Mouse (Mus musculus): ENCODE data around the gene Maco1. TPM values are rescaled to one million over a fixed set of nuclear protein-coding genes. Genes with fewer than 3 reads are reported as not detected.

Gene Maco1
- 10 to 100 TPM; 13.6 to 14.5 TPM for total RNA-seq (2021)
- long read RNA-seq, experiment 1, transcript Maco1-201 (11 exons, 3,826 nt) = major isoform, 6 of 13 reads
- long read RNA-seq, experiment 1, partial matches to known transcripts = 2 of 13 reads
- long read RNA-seq, experiment 1, other reads (novel, unspliced or antisense) = 5 of 13 reads
- long read RNA-seq, experiment 2, transcript Maco1-201 (11 exons, 3,826 nt) = major isoform, 10 of 18 reads
- long read RNA-seq, experiment 2, partial matches to known transcripts = 1 of 18 reads
- long read RNA-seq, experiment 2, other reads (novel, unspliced or antisense) = 7 of 18 reads

DNA sequence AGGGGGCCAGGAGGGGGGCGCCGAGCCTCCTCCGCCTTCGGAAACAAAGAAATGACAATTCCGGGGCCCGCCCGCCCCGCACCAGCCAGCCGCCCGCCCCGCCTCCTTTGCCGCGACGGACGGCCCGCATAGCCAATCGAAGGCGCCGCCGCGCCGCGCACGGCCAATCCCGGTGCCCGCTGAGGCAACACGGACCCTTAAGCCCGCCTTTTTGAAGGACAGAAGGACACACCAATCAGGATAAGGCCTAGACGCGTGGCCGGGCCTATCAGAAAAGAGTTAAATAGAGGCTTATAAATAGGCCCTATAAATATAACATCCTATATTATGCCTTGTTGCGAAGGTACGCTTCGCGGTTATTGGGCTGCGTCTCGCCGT, at the start of gene Maco1:
Maco1 (minus strand) TSS at position 87 of the 378 bp plus-strand sequence.
- intact Hi-C loops (cut with DNase I; ENCODE audit: low total_unique reads) = no loop called here

DNA sequence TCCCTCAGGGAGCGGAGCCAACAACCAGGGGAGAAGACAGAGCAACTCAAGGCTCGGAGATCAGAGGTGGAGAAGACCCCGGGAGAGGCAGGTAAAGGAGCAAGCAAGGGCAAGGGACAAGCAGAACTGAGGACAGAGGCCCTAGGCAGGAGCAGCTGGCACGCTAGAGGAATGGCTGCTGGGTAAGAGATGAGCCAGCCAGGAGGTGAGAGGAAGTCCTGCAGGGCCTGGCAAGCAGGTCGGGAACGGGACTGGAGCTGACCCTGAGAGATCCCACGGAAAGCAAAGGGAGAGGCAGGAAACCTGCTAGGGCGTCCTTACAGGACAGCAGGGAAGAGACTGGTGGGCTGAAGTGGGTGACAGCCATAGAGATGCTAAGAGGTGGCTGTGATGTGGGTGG, 48.0 kb upstream of the Maco1 start:
- intact Hi-C loops (cut with DNase I; ENCODE audit: low total_unique reads) = no loop called here
- DNase-seq = no peak

More for the DNA sequence above, at the start of gene Maco1:
- peak; percentile 97 for DNase-seq

DNA sequence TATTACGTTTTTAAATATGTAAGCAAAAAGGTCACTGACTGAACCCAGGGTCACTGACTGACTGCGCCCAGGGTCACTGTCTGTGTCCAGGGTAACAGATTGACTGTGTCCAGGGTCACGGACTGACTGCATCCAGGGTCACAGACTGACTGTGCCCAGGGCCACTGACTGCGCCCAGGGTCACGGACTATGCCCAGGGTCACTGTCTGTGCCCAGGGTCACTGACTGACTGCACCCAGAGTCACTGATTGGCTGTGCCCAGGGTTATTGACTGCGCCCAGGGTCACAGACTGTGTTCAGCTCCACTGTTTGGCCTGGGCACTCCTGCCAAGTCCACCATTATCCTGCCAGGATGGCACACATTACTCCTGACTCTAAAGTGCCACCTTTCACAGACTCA, 44.1 kb upstream of the Maco1 start:
- DNase-seq = no peak
- intact Hi-C loops (cut with DNase I; ENCODE audit: low total_unique reads) = no loop called here

DNA sequence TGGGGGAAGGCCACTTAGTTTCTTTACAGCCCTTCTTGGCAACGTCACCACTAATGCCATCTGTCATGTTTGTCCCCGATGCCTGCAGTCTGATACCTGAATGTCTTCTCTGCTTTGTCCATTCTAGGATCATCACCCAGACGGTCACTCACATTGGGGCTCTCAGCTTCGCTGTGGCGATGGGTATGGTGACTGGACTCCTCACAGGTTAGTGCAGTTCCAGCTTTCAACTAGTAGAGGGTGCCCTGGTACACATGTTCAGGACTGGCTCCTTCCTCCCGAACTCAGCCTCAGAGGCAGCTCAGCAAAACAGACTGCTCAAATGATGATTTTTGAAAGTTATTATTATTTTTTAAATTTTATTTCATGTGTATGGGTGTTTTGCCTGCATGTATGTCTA, 39.0 kb upstream of the Maco1 start:
- DNase-seq = peak; percentile 58
- intact Hi-C loops (cut with DNase I; ENCODE audit: low total_unique reads) = no loop called here

DNA sequence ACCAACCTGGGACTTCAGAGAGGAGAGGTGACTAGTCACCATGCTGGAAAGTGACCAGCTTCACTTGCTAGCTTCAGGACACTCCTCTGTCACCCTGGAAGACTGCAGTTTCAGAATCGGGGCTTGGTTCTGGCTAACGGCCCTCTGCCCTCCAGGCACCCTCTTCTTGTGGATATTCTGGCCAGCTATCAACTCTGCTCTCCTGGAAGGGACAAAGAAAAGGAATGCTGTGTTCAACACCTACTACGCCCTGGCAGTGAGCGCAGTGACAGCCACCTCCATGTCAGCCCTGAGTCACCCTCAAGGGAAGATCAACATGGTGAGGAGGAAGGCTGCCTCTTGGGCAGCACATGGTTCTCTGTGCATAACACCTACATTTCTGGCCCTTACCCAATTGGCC, 31.2 kb upstream of the Maco1 start:
- no peak for DNase-seq
- intact Hi-C loops (cut with DNase I; ENCODE audit: low total_unique reads) = loop anchor here (5.0 kb wide), 2 partner anchors 92 to 342 kb away; no protein-coding TSS in a partner anchor

DNA sequence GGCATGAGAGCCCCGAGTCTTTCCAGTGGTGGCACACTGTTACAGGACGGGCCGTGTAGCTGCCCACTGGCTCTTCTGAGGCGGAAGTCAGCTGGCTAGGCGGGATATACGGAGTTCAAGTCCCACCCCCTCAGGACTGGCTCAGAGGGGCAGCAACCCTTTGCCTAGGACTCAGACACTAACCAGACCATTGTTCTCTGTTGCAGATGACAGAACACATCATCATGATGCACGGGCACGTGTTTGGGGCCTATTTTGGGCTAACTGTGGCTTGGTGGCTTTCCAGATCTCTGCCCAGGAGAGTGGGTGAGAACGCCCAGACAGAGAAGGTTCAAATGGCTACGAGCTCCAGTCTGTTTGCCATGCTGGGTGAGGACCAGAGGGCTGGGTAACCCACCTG, 30.7 kb upstream of the Maco1 start:
- no peak for DNase-seq
- intact Hi-C loops (cut with DNase I; ENCODE audit: low total_unique reads) = loop anchor here (5.0 kb wide), 2 partner anchors 92 to 342 kb away; no protein-coding TSS in a partner anchor

DNA sequence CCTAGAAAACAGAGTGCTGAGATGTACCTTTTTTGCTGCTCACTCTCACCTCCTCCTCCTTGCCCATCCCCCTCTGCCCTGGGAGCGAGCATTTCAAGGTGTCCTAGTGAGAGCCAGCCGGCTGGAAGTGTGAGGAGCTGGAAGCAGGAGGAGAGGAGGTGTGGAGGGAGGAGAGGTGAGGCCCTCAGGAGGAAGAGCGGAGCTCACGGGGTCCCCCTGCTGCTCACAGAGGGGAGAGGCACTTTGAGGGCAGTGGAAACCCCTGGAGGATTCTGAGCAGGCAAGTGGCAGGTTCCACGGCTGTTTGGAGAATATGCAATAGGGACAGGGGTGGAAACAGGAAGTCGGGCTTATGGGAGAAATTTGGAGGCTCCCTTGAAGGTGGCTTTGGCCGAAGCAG, 30.1 kb upstream of the Maco1 start:
- intact Hi-C loops (cut with DNase I; ENCODE audit: low total_unique reads) = loop anchor here (5.0 kb wide), 2 partner anchors 91 to 341 kb away; no protein-coding TSS in a partner anchor
- peak; percentile 11 for DNase-seq

DNA sequence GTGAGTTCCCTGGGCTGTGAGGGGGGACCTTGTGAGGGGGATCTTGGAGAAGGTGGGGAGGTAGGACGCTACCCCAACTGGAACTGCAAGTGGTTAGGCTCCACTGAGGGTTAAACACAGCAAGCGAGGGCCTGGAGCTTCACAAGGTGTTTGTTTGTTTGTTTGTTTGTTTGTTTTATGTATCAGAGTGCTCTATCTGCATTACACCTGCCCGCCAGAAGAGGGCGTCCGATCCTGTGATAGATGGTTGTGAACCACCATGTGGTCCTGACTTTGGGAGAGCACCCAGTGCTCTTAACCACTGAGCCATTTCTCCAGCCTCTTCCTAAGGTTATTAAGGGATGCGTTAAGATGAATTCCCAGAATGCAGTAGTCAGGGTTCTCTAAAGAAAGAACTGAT, 26.9 kb upstream of the Maco1 start:
- intact Hi-C loops (cut with DNase I; ENCODE audit: low total_unique reads) = loop anchor here (5.0 kb wide), 2 partner anchors 88 to 338 kb away; no protein-coding TSS in a partner anchor
- DNase-seq = no peak

DNA sequence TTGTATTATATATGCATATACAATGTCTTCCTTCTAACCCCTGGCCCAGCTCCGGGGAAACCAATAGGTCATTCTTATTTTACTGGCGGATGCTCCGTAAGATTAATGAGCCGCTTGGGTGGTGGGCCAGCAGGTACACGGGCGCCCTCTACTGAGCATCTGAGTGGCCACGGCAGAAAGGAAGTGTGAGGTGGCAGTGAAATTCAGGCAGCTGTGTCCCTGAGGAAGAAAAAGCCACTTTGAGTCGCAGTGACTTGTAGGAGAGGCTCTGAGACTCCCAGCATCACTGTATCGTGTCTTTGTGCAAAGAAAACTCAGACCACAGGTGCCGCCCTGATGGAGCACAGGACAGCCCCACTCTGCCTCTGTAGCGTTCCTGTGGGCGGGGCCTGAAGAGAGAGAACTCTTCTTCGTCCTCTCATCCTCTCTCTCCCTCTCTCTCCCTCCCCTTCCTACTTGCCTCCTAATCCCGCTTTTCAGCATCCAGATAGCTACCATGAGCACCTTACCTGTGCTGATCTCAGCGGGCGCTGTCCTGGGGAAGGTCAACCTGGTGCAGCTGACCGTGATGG, 26.4 kb upstream of the Maco1 start:
- peak; percentile 66 for DNase-seq
- intact Hi-C loops (cut with DNase I; ENCODE audit: low total_unique reads) = no loop called here

DNA sequence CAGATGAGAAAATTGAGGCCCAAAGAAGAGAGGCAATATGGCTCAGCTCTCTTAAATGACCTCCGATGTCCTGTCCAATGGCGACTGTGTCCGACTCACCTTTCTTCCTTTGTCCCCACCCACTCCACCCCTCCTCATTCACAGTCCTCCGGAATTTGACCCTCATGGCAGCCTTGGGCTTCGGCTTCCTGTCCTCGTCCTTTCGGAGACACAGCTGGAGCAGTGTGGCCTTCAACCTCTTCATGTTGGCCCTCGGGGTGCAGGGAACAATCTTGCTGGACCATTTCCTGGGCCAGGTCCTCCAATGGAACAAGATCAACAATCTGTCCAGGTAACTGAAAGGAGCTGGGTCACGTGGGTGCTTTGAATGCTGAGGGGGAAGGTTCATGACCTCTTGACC, 23.0 kb upstream of the Maco1 start:
- no peak for DNase-seq
- intact Hi-C loops (cut with DNase I; ENCODE audit: low total_unique reads) = no loop called here

DNA sequence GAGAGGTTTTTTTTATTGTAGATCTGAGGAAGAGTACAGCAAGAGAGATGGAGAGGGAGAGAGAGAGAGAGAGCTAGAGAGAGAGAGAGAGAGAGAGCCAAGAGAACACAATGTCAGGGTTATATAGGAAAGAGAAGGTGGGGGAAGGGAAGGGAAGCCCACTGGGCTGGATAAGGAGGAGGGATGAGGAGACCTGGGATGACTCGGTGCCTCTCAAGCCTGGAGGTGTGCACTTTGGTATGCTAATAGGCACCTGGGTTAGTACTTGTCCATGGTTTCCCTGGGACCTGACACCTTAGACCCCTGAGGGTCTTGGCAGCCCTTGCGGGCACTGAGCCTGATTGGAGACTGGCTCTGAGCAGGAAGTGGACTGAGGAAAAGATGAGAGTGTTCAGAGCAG, 18.8 kb upstream of the Maco1 start:
- DNase-seq = no peak
- intact Hi-C loops (cut with DNase I; ENCODE audit: low total_unique reads) = no loop called here

DNA sequence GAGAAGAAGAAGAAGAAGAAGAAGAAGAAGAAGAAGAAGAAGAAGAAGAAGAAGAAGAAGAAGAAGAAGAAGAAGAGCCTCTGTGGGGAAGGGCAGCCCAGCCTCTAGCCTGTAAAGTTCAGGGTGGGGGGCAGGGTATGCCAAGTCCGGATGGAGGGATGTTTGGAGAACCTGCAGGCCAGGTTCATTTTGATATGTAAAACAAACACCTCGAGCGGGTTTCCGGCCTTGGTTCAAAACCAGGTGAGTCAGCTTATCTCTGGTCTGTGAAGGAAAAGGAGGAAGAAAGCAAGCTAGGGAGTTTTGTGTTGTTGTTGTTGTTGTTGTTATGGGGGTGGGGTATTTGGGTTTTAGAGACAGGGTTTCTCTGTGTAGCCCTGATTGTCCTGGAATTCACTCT, 18.3 kb upstream of the Maco1 start:
- intact Hi-C loops (cut with DNase I; ENCODE audit: low total_unique reads) = no loop called here
- no peak for DNase-seq

DNA sequence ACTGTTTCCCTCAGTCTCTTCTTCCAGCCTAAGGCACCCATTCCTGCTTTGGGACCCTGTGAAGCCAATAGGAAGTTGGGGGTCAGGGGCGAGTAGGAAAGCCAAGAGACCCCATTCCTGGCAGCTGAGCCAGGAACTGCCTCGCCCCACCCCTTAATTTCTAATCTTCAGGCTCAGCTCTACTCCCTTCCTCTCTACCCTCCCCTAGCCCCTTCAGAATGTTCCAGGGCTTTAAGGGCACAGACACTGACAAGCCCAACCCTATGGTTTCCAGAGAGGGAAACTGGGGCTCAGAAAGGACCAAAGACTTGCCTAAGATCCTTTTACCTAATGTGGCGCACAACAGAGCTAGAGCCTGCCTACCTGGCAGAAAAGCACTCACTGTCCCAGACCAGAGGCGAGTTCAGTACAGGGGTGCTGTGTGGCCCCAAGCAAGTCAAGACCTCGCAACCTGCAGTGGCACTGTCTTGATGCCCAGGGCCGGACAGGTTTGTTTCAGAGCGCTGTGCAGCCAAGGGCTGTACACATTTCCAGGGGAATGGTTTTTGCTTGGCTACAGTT, 16.8 kb upstream of the Maco1 start:
- no peak for DNase-seq
- intact Hi-C loops (cut with DNase I; ENCODE audit: low total_unique reads) = no loop called here

DNA sequence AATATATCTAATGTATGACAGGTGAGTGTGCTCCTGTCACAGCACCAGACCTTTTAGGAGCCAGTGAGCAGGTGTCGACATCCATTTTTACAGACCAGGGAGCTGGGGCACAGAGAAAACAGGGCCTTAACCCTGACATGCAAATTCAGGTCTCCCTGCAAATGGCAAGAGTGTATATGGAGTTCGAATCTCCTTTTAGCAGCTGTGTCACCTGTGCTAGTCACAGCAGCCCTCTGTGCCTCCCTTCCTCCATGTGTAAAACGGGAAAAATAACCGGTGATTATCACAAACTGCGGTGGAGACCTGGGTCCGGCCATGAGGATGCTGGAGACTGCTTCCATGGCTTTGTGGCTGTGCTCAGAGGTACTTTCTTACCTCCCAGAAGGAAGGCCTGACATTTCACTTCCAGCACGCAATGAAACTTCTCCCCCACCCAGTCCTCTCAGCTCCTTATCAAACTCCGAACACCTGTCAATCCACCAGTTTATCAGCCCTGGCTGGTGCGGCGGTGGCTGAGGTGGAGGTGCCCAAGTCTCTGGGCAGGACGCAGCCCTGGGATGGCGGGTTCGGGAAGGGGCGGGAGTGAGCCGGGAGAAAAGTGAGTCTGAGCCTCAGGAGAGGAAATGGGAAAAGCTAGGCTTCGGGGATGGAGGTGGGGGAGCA, 16.1 kb upstream of the Maco1 start:
- no peak for DNase-seq
- intact Hi-C loops (cut with DNase I; ENCODE audit: low total_unique reads) = no loop called here

DNA sequence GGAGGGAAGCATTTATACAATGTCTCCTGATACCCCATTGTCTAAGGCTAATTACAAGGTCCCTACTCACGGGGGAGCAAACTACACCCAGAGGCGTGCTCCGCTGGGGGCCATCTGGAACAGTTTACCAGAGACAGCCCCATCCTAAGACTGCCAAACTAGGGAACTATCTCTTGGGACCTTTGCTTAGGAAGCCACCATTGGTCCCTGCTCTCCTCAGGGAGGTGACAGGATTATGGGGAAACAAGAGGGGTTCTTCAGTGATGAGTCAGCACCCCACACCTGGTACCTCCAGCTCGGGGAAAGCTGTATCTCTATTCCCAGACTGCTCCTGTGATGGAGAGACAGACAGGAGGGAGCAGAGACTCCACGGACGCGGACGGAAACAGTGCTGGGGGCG, 15.3 kb upstream of the Maco1 start:
- intact Hi-C loops (cut with DNase I; ENCODE audit: low total_unique reads) = no loop called here
- no peak for DNase-seq

DNA sequence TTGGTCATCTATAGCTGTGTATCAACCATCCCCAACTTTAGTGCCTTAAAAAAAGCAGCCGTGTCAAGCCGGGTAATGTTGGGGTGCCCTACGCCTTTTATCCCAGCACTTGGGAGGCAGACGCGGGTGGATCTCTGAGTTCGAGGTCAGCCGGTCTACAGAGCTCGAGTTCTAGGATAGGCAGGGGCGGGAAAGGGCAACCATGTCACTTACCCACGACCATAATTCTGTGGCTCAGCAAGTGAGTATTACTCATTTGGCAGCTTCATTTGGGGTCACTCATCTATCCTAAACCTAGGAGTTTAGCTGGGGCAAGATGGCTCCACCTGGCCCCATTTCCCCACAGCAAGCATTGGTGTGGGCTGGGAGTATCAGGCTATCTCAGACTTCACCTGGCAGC, 14.9 kb upstream of the Maco1 start:
- no peak for DNase-seq
- intact Hi-C loops (cut with DNase I; ENCODE audit: low total_unique reads) = no loop called here

DNA sequence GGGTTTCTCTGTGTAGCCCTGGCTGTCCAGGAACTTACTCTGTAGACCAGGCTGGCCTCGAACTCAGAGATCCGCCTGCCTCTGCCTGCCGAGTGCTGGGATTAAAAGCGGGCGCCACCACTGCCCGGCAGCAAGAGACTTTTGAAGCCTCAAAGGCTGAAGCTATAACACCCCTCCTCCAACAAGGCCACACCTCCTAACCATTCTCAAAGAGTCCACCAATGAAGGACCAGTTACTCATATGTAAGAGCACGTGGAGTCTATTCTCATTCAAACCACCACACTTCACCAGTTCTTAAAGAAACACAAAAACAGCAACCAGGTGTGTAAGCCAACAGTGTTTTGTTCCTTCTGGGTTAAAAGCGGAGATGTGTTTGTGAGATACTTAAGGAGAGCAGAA, 14.5 kb upstream of the Maco1 start:
- intact Hi-C loops (cut with DNase I; ENCODE audit: low total_unique reads) = no loop called here
- no peak for DNase-seq

DNA sequence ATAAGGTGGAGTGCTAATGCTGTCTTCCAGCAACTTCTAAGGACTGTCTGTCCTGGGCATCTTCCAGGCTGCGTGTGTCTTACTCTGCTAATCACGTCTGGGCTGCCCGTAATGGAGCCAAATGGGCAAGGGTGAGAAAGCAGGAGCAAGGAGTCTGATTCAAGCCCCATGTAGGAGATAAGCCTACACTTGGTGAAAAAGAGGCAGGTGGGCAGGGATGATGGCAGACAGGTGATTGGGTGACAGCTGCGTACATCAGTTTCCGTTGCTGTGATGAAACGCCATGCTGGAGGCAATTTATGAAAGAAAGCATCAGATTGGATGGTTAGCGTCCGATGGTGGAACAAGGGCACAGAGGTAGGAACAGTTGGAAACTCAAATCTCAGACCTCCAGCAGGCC, 14.1 kb upstream of the Maco1 start:
- intact Hi-C loops (cut with DNase I; ENCODE audit: low total_unique reads) = no loop called here
- no peak for DNase-seq

DNA sequence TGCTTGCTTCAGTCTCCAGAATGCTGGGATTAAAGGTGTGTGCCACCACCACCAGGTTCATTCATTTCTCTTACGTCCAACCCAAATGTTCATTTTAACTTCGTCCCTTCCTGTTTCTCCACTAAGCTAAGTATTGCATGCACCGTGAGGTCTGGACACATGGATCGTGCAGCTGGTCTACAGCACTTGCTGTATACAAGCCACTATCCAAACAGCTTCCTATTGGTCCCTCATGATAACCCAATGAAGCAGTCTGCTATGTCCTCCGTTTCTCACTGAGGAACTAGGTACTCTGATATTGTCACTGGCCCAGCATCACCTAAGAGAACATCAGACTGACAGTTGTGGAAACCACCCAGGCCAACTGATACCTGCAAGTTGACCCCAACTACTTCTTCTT, 12.6 kb upstream of the Maco1 start:
- intact Hi-C loops (cut with DNase I; ENCODE audit: low total_unique reads) = no loop called here
- no peak for DNase-seq

DNA sequence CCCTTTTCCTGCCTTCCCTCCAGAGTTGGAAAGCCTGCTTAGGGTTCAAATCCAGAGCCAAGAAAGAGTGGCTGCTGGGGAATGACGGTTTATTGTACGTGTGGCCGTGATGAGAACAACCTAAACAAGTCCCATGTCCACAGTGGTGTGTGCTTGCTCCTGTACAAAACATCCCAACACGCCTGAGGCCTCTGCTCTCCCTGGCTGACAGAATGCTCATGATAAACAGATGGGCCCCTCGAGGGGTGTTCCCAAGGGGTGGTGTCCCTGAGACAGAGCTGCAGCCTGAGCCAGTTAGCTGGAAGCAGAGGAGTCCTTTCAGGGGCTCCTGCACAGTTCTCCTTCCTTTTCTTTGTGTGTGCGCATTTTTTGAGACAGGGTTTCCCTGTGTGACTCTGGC, 12.2 kb upstream of the Maco1 start:
- intact Hi-C loops (cut with DNase I; ENCODE audit: low total_unique reads) = no loop called here
- DNase-seq = no peak

Data from gastrocnemius, postnatal 14 days (tissue).